Mouse (Mus musculus) A20 (cell line): Measurements from ENCODE around the gene Herpud1.

ENCODE experiments used
- DNase-seq: peaks from one replicate; pipeline ENCODE4 v3.0.0-alpha.2; 2011; ENCODE audit warnings: low read depth, low spot score

Gene Herpud1

GRCm38 (mm10) chr8:94386214-94387026, at the start of gene Herpud1:
Herpud1 (plus strand) TSS chr8:94386438.
- DNase-seq = peak; percentile 98

- no peak for DNase-seq
Measured at GRCm38 (mm10) chr8:94337559-94337958, 48.7 kb upstream of the Herpud1 start.

- DNase-seq = no peak
Measured at GRCm38 (mm10) chr8:94340796-94341195, 45.4 kb upstream of the Herpud1 start.

- DNase-seq = no peak
Measured at GRCm38 (mm10) chr8:94342691-94343090, 43.5 kb upstream of the Herpud1 start.

GRCm38 (mm10) chr8:94343290-94343689, 42.9 kb upstream of the Herpud1 start:
- peak; percentile 82 for DNase-seq

GRCm38 (mm10) chr8:94343778-94344320, 42.4 kb upstream of the Herpud1 start:
- DNase-seq = no peak

- DNase-seq = no peak
Measured at GRCm38 (mm10) chr8:94345657-94346056, 40.6 kb upstream of the Herpud1 start.

GRCm38 (mm10) chr8:94346264-94346663, 40.0 kb upstream of the Herpud1 start:
- peak; percentile 70 for DNase-seq

- DNase-seq = no peak
Measured at GRCm38 (mm10) chr8:94348425-94348824, 37.8 kb upstream of the Herpud1 start.

GRCm38 (mm10) chr8:94354069-94354531, 32.1 kb upstream of the Herpud1 start:
- peak; percentile 78 for DNase-seq

GRCm38 (mm10) chr8:94354571-94354970, 31.7 kb upstream of the Herpud1 start:
- DNase-seq = peak; percentile 87

- no peak for DNase-seq
Measured at GRCm38 (mm10) chr8:94357220-94357619, 29.0 kb upstream of the Herpud1 start.

GRCm38 (mm10) chr8:94358541-94358940, 27.7 kb upstream of the Herpud1 start:
- no peak for DNase-seq

GRCm38 (mm10) chr8:94361774-94362431, 24.3 kb upstream of the Herpud1 start:
- no peak for DNase-seq

GRCm38 (mm10) chr8:94362607-94363239, 23.5 kb upstream of the Herpud1 start:
- no peak for DNase-seq

- DNase-seq = peak; percentile 86
Measured at GRCm38 (mm10) chr8:94363288-94363688, 22.9 kb upstream of the Herpud1 start.

- no peak for DNase-seq
Measured at GRCm38 (mm10) chr8:94363906-94364305, 22.3 kb upstream of the Herpud1 start.

- no peak for DNase-seq
Measured at GRCm38 (mm10) chr8:94364686-94365312, 21.4 kb upstream of the Herpud1 start.

- peak; percentile 93 for DNase-seq
Measured at GRCm38 (mm10) chr8:94365410-94365981, 20.7 kb upstream of the Herpud1 start.

GRCm38 (mm10) chr8:94370839-94371238, 15.4 kb upstream of the Herpud1 start:
- no peak for DNase-seq

GRCm38 (mm10) chr8:94372955-94373599, 13.2 kb upstream of the Herpud1 start:
- DNase-seq = no peak
